ENCODE assay signal across 18 mouse cellular contexts in genomic region chr5:67800801-67801200, GRCm38 (mm10). TPM values are rescaled to one million over a fixed set of nuclear protein-coding genes. Genes with fewer than 3 reads are reported as not detected.
DNase-seq lines count a peak whose midpoint lies in the region; ATAC-seq lines count a peak whose summit lies in the region.
"Had no signal": no experiment of that assay in that cellular context is flagged by ENCODE, and none has a peak within 500 bp of the region (broad histone marks: within the 10 kb centered on the region; RNA-seq: fewer than 3 reads in every experiment).

No protein-coding gene starts in this region.

- ATAC-seq in intestine, embryonic 15.5 days: 0 out of 2 replicates have a peak, but pooled peaks have one; percentile 14
- ATAC-seq in intestine, embryonic 16.5 days: no peak; the same call in 1 of the 2 replicates
- ATAC-seq: forebrain, postnatal 0 days; intestine, postnatal 0 days had no signal

- peak; percentile 86 for DNase-seq in brain, adult 2 months (ENCODE audit: low read depth, low spot score)
- peak; percentile 81 for DNase-seq in cerebellum, adult 9-10 months
- DNase-seq in lung, postnatal 36 days: peak; percentile 54
- DNase-seq in adrenal gland, adult (ENCODE audit: inconsistent age in 2 of 2, low spot score in 1 of 2): no peak
- no peak for DNase-seq in embryo, embryonic 10.5 days (ENCODE audit: low spot score)
- DNase-seq: adrenal gland, postnatal 14 days; forebrain, postnatal 0 days; gastrocnemius, postnatal 25 days; heart, postnatal 10 days had no signal

- no peaks in the 10 kb centered on the region for H3K36me3 ChIP-seq in intestine, embryonic 15.5 days
- H3K36me3 ChIP-seq in intestine, embryonic 16.5 days (ENCODE audit: control insufficient read depth, insufficient read depth, low read length): no peaks in the 10 kb centered on the region
- H3K36me3 ChIP-seq: stomach, embryonic 15.5 days had no signal

- H3K9me3 ChIP-seq in intestine, embryonic 15.5 days: no peaks in the 10 kb centered on the region
- no peaks in the 10 kb centered on the region for H3K9me3 ChIP-seq in intestine, embryonic 16.5 days (ENCODE audit: control insufficient read depth, low read length)
- H3K9me3 ChIP-seq: hindbrain, embryonic 13.5 days; liver, embryonic 15.5 days; megakaryocyte, embryonic 14.5 days; stomach, embryonic 15.5 days had no signal

- 0 out of 2 replicates have a peak, but pooled peaks cover 9% of the 10 kb centered on the region for H3K4me1 ChIP-seq in intestine, embryonic 15.5 days (replicated peaks)
- H3K4me1 ChIP-seq in intestine, embryonic 16.5 days (ENCODE audit: control insufficient read depth, insufficient read depth, low read length): peaks cover 6% of the 10 kb centered on the region; the same call in 1 of the 2 replicates
- H3K4me1 ChIP-seq: stomach, embryonic 15.5 days had no signal

- no peaks in the 10 kb centered on the region for H3K27me3 ChIP-seq in intestine, embryonic 15.5 days (replicated peaks)
- H3K27me3 ChIP-seq in intestine, embryonic 16.5 days (replicated peaks; ENCODE audit: control insufficient read depth, insufficient read depth, low read length): no peaks in the 10 kb centered on the region
- H3K27me3 ChIP-seq: CH12.LX; hindbrain, embryonic 13.5 days; liver, embryonic 15.5 days; megakaryocyte, embryonic 14.5 days; stomach, embryonic 15.5 days had no signal

- WGBS in intestine, embryonic 15.5 days: 61% methylated on average over 8 of the region's 8 CpGs
- WGBS in intestine, embryonic 16.5 days: 63% methylated on average over 8 of the region's 8 CpGs

- H3K27ac ChIP-seq in intestine, embryonic 15.5 days: no peak overlapping the region
- no peak overlapping the region for H3K27ac ChIP-seq in intestine, embryonic 16.5 days (ENCODE audit: low read length)
- H3K27ac ChIP-seq: hindbrain, embryonic 13.5 days; kidney, postnatal 0 days; liver, embryonic 15.5 days; stomach, embryonic 15.5 days had no signal

- no peak overlapping the region for H3K4me2 ChIP-seq in intestine, embryonic 15.5 days (replicated peaks)
- no peak overlapping the region for H3K4me2 ChIP-seq in intestine, embryonic 16.5 days (ENCODE audit: low read depth, low read length)
- H3K4me2 ChIP-seq: hindbrain, embryonic 13.5 days; liver, embryonic 15.5 days; stomach, embryonic 15.5 days had no signal

- no peak overlapping the region for H3K9ac ChIP-seq in intestine, embryonic 15.5 days
- H3K9ac ChIP-seq in intestine, embryonic 16.5 days (ENCODE audit: low read depth, low read length): no peak overlapping the region
- H3K9ac ChIP-seq: forebrain, postnatal 0 days; hindbrain, embryonic 13.5 days; liver, embryonic 15.5 days; stomach, embryonic 15.5 days had no signal

- no peak overlapping the region for H3K4me3 ChIP-seq in intestine, embryonic 15.5 days (replicated peaks)
- no peak overlapping the region for H3K4me3 ChIP-seq in intestine, embryonic 16.5 days (ENCODE audit: low read length)
- H3K4me3 ChIP-seq: hindbrain, embryonic 13.5 days; liver, embryonic 15.5 days; megakaryocyte, embryonic 14.5 days; stomach, embryonic 15.5 days had no signal

RNA-seq across cellular contexts. Expression of gene Atp8a1, which starts 46.4 kb away (rescaled TPM):
- 15.8 and 16.5 TPM in 2 replicates for polyA plus RNA-seq in intestine, embryonic 15.5 days (2015; fragmentation: Nextera tagmentation; extraction: Ambion mirVana)
- 13.1 and 16.7 TPM in 2 replicates for polyA plus RNA-seq in intestine, embryonic 16.5 days (2015; fragmentation: Nextera tagmentation; extraction: Ambion mirVana)

Comparison
In these comparisons a context has a peak if more than half of its experiments do, and no peak if none do; other contexts are left out.
1. DNase-seq: peak in brain, adult 2 months (single experiment), cerebellum, adult 9-10 months (single experiment) and lung, postnatal 36 days (single experiment); none in adrenal gland, adult (0 of 2) and embryo, embryonic 10.5 days (single experiment).